Mouse (Mus musculus): ENCODE data around the gene Ecm1. TPM values are rescaled to one million over a fixed set of nuclear protein-coding genes. Genes with fewer than 3 reads are reported as not detected.
A peak's percentile ranks its signal among the peaks of the same experiment; 100 is the strongest.

The Ecm1 gene
- polyA plus RNA-seq, 1 experiment from 2014 or later, result 107 TPM

GRCm38 (mm10) chr3:95703276-95703675, 36.1 kb downstream of the Ecm1 start:
- no peaks in the 10 kb centered on the region for H3K9me3 ChIP-seq (ENCODE audit: low read length)
- H3K36me3 ChIP-seq (ENCODE audit: insufficient read depth, low read length), result no peaks in the 10 kb centered on the region
- no peaks in the 10 kb centered on the region for H3K27me3 ChIP-seq (replicated peaks; ENCODE audit: insufficient read depth, low read length)
- no peak for TF ChIP-seq EP300 (IDR thresholded peaks at IDR 0.05)
- TF ChIP-seq CTCF (IDR thresholded peaks at IDR 0.05), result no peak
- no peak overlapping the region for H3K9ac ChIP-seq (replicated peaks; ENCODE audit: low read depth)
- ATAC-seq (no peak), DNase-seq (ENCODE audit: low spot score) (no peak)
- no peak overlapping the region for H3K4me3 ChIP-seq (ENCODE audit: low read depth, low read length)
- H3K4me1 ChIP-seq (ENCODE audit: insufficient read depth, low read depth, low read length), result peaks cover 9% of the 10 kb centered on the region; the same call in 1 of the 2 replicates
- no peak overlapping the region for H3K27ac ChIP-seq (ENCODE audit: low read length)
- no peak overlapping the region for H3K4me2 ChIP-seq (replicated peaks; ENCODE audit: low read depth, low read length)
- 82% methylated on average over 3 of the region's 3 CpGs for WGBS

GRCm38 (mm10) chr3:95701877-95702540, 37.4 kb downstream of the Ecm1 start:
- Histone ChIP-seq H3K36me3 (ENCODE audit: insufficient read depth, low read length) (no peaks in the 10 kb centered on the region), H3K4me3 (ENCODE audit: low read depth, low read length) (peak overlapping the region; percentile 28), H3K27ac (ENCODE audit: low read length) (peak overlapping the region; percentile 78), H3K4me1 (ENCODE audit: insufficient read depth, low read depth, low read length) (peaks cover 9% of the 10 kb centered on the region; the same call in 1 of the 2 replicates), H3K9ac (replicated peaks; ENCODE audit: low read depth) (peak overlapping the region; percentile 34; the same call in 1 of the 2 replicates), H3K9me3 (ENCODE audit: low read length) (no peaks in the 10 kb centered on the region), H3K27me3 (replicated peaks; ENCODE audit: insufficient read depth, low read length) (no peaks in the 10 kb centered on the region), H3K4me2 (replicated peaks; ENCODE audit: low read depth, low read length) (peak overlapping the region; percentile 62)
- DNase-seq (ENCODE audit: low spot score) (peak; percentile 88), ATAC-seq (peak; percentile 91)
- TF ChIP-seq EP300 (IDR thresholded peaks at IDR 0.05), result no peak
- peak; percentile 60 for TF ChIP-seq CTCF (IDR thresholded peaks at IDR 0.05)
- 8% methylated on average over 24 of the region's 24 CpGs for WGBS

GRCm38 (mm10) chr3:95701085-95701484, 38.3 kb downstream of the Ecm1 start:
- Histone ChIP-seq H3K27ac (ENCODE audit: low read length) (no peak overlapping the region), H3K36me3 (ENCODE audit: insufficient read depth, low read length) (no peaks in the 10 kb centered on the region), H3K9ac (replicated peaks; ENCODE audit: low read depth) (no peak overlapping the region), H3K4me3 (ENCODE audit: low read depth, low read length) (no peak overlapping the region), H3K4me1 (ENCODE audit: insufficient read depth, low read depth, low read length) (peaks cover 14% of the 10 kb centered on the region; the same call in 1 of the 2 replicates), H3K4me2 (replicated peaks; ENCODE audit: low read depth, low read length) (no peak overlapping the region), H3K9me3 (ENCODE audit: low read length) (no peaks in the 10 kb centered on the region), H3K27me3 (replicated peaks; ENCODE audit: insufficient read depth, low read length) (no peaks in the 10 kb centered on the region)
- ATAC-seq (no peak), DNase-seq (ENCODE audit: low spot score) (no peak)
- TF ChIP-seq CTCF (IDR thresholded peaks at IDR 0.05), result no peak
- TF ChIP-seq EP300 (IDR thresholded peaks at IDR 0.05), result no peak
- 75% methylated on average over 2 of the region's 2 CpGs for WGBS

- no peak overlapping the region for H3K9ac ChIP-seq (replicated peaks; ENCODE audit: low read depth)
- DNase-seq (ENCODE audit: low spot score), result peak; percentile 30
Observed at GRCm38 (mm10) chr3:95700233-95700681, 39.1 kb downstream of the Ecm1 start.

GRCm38 (mm10) chr3:95698286-95698685, 41.1 kb downstream of the Ecm1 start:
- Histone ChIP-seq H3K36me3 (ENCODE audit: insufficient read depth, low read length) (no peaks in the 10 kb centered on the region), H3K4me3 (ENCODE audit: low read depth, low read length) (no peak overlapping the region), H3K9me3 (ENCODE audit: low read length) (no peaks in the 10 kb centered on the region), H3K27me3 (replicated peaks; ENCODE audit: insufficient read depth, low read length) (no peaks in the 10 kb centered on the region), H3K4me1 (ENCODE audit: insufficient read depth, low read depth, low read length) (peaks cover 35% of the 10 kb centered on the region; the same call in 1 of the 2 replicates), H3K27ac (ENCODE audit: low read length) (no peak overlapping the region), H3K9ac (replicated peaks; ENCODE audit: low read depth) (no peak overlapping the region), H3K4me2 (replicated peaks; ENCODE audit: low read depth, low read length) (no peak overlapping the region)
- no peak for TF ChIP-seq EP300 (IDR thresholded peaks at IDR 0.05)
- no peak for TF ChIP-seq CTCF (IDR thresholded peaks at IDR 0.05)
- DNase-seq (ENCODE audit: low spot score) (no peak), ATAC-seq (no peak)
- WGBS, result 92% methylated on average over 4 of the region's 4 CpGs

More at GRCm38 (mm10) chr3:95700233-95700681, 39.1 kb downstream of the Ecm1 start:
- TF ChIP-seq CTCF (IDR thresholded peaks at IDR 0.05) (no peak), EP300 (IDR thresholded peaks at IDR 0.05) (no peak)
- Histone ChIP-seq H3K4me3 (ENCODE audit: low read depth, low read length) (no peak overlapping the region), H3K4me2 (replicated peaks; ENCODE audit: low read depth, low read length) (no peak overlapping the region), H3K27me3 (replicated peaks; ENCODE audit: insufficient read depth, low read length) (no peaks in the 10 kb centered on the region), H3K36me3 (ENCODE audit: insufficient read depth, low read length) (no peaks in the 10 kb centered on the region), H3K9me3 (ENCODE audit: low read length) (no peaks in the 10 kb centered on the region), H3K27ac (ENCODE audit: low read length) (no peak overlapping the region), H3K4me1 (ENCODE audit: insufficient read depth, low read depth, low read length) (peaks cover 19% of the 10 kb centered on the region; the same call in 1 of the 2 replicates)
- 60% methylated on average over 6 of the region's 6 CpGs for WGBS
- ATAC-seq, result no peak

- no peaks in the 10 kb centered on the region for H3K36me3 ChIP-seq (ENCODE audit: insufficient read depth, low read length)
- H3K4me2 ChIP-seq (replicated peaks; ENCODE audit: low read depth, low read length), result no peak overlapping the region
- H3K27me3 ChIP-seq (replicated peaks; ENCODE audit: insufficient read depth, low read length), result no peaks in the 10 kb centered on the region
- no peak overlapping the region for H3K9ac ChIP-seq (replicated peaks; ENCODE audit: low read depth)
- WGBS, result 32% methylated on average over 7 of the region's 7 CpGs
- peak overlapping the region; percentile 74 for H3K27ac ChIP-seq (ENCODE audit: low read length)
- H3K9me3 ChIP-seq (ENCODE audit: low read length), result no peaks in the 10 kb centered on the region
- ATAC-seq, result peak; percentile 74
- H3K4me3 ChIP-seq (ENCODE audit: low read depth, low read length), result no peak overlapping the region
- peak; percentile 88 for DNase-seq (ENCODE audit: low spot score)
- peak; percentile 75 for TF ChIP-seq EP300 (IDR thresholded peaks at IDR 0.05)
- TF ChIP-seq CTCF (IDR thresholded peaks at IDR 0.05), result no peak
- peaks cover 32% of the 10 kb centered on the region; the same call in 1 of the 2 replicates for H3K4me1 ChIP-seq (ENCODE audit: insufficient read depth, low read depth, low read length)
Observed at GRCm38 (mm10) chr3:95696360-95696759, 43.0 kb downstream of the Ecm1 start.

Measured in lung, postnatal 0 days (tissue).